Mouse (Mus musculus): ENCODE data around the gene Itga6.

DNA sequence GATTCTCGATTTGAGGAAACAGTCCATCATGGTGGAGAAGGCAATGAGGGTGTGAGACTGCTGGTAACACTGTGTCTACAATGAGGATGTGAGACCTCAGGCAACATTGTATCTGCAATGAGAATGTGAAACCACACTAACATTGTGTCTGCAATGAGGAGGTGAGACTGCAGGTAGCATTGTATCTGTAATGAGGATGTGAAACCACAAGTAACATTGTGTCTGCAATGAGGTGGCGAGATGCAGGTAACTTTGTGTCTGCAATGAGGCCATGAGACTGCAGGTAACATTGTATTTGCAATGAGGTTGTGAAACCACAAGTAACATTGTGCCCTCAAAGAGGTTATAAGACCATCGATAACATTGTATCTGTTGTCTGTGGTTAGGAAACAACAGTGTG lies 44.1 kb upstream of the Itga6 start:
- TF ChIP-seq CTCF (IDR thresholded peaks at IDR 0.05; ENCODE audit: low read depth, low read length) (no peak), POLR2A (IDR thresholded peaks at IDR 0.05; ENCODE audit: extremely low read depth, insufficient read depth, low read length) (no peak)
